Mouse (Mus musculus) intestine, embryonic 14.5 days (tissue): Measurements from ENCODE around the gene Trank1. TPM values are rescaled to one million over a fixed set of nuclear protein-coding genes. Genes with fewer than 3 reads are reported as not detected.

Source experiments
- ATAC-seq: fragments of 200-750 bp; cut with Nextera tagmentation; replicated peaks from 2 replicates; pipeline ENCODE4 v1.8.0; 2017; ENCODE audit warnings: low read depth, moderate number of reproducible peaks, moderate TSS enrichment, moderate library complexity; ENCODE audit not compliant: low FRiP score, low TSS enrichment
- DNase-seq: peaks from one replicate; pipeline ENCODE4 v3.0.0-alpha.2; 2018; ENCODE audit warnings: low spot score
- H3K27ac ChIP-seq: fragments of 300-500 bp; sonication (generic); 2 replicates; pipeline ENCODE4 v1.5.1; 2014; ENCODE audit warnings: low read depth, mild to moderate bottlenecking, control low read depth
- H3K27me3 ChIP-seq: fragments of 300-500 bp; sonication (generic); replicated peaks from 2 replicates; pipeline ENCODE4 v1.6.1; 2014; ENCODE audit warnings: low read length, control low read depth; ENCODE audit not compliant: control insufficient read depth, insufficient read depth
- H3K36me3 ChIP-seq: fragments of 300-500 bp; sonication (generic); 2 replicates; pipeline ENCODE4 v1.6.1; 2014; ENCODE audit warnings: low read length, control low read depth; ENCODE audit not compliant: control insufficient read depth, insufficient read depth
- H3K4me1 ChIP-seq: fragments of 300-500 bp; sonication (generic); replicated peaks from 2 replicates; pipeline ENCODE4 v1.6.1; 2014; ENCODE audit warnings: low read length, control low read depth, mixed read lengths; ENCODE audit not compliant: control insufficient read depth, insufficient read depth
- H3K4me2 ChIP-seq: fragments of 300-500 bp; sonication (generic); 2 replicates; pipeline ENCODE4 v1.6.1; 2014; ENCODE audit warnings: low read length
- H3K4me3 ChIP-seq: fragments of 300-500 bp; sonication (generic); 2 replicates; pipeline ENCODE4 v1.5.1; 2014; ENCODE audit warnings: low read depth, low read length, control low read depth, mixed read lengths
- H3K9ac ChIP-seq: fragments of 300-500 bp; sonication (generic); 2 replicates; pipeline ENCODE4 v1.6.1; 2014; ENCODE audit warnings: mild to moderate bottlenecking, low read length
- H3K9me3 ChIP-seq: fragments of 300-500 bp; sonication (generic); 2 replicates; pipeline ENCODE4 v1.6.1; 2016; ENCODE audit warnings: low read length, control low read depth; ENCODE audit not compliant: control insufficient read depth
- WGBS: fragments of 180-500 bp; shearing (Covaris S2); extraction: QIAGEN DNeasy Blood & Tissue Kit; methylation state at CpG from one replicate; pipeline ENCODE4 v1.1.7; 2014; 5-methylcytosine and 5-hydroxymethylcytosine counted together
- polyA plus RNA-seq: library from polyadenylated mRNA; unstranded; fragments of >200 nt; fragmentation: Nextera tagmentation; extraction: Ambion mirVana; gene quantifications from 2 replicates; pipeline ENCODE4 v1.2.1, GENCODE M21; 2014

The Trank1 gene
- polyA plus RNA-seq, 1 experiment from 2014 or later = 0.08 TPM

DNA sequence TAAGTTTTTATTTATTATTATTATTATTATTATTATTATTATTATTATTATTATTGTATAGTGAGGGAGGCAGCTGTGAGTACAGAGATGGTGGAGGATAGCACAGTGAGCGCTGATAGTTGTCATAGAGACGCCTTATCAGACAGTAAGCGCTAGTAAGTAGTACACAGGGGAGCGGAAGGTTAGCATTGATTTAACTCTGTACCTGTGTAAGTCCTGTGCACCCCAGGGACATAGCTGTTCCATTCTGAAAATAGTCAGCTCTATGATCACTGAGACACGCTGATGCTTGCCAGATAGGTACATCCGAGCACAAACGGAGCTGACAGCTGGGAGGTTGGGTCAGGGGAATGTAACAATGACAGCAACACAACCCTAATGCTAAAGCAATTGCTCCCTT is 39.7 kb downstream of the Trank1 start:
- WGBS = 69% methylated on average over 7 of the region's 7 CpGs
- H3K4me1 ChIP-seq = no peaks in the 10 kb centered on the region

DNA sequence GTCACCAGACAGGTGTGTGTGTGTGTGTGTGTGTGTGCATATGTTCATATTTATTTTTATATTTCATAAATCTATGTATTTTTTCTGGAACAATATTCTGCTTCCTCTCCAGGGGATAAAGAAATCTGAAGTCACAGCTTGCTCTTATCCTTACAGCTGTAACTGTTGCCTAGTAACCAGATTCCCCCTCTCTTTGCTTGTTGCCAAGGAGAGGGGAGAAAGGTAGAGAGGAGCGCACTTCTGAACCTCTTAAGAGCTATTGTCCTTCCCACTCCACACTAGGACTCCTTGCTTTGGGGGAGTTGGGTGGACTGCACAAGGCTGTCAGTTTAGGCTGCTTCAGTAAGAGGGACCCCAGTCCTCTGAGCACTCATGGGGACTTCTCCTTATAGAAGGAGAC is 40.1 kb downstream of the Trank1 start:
- Histone ChIP-seq H3K9me3 (no peaks in the 10 kb centered on the region), H3K9ac (no peak overlapping the region), H3K4me3 (no peak overlapping the region), H3K36me3 (no peaks in the 10 kb centered on the region), H3K27ac (no peak overlapping the region), H3K27me3 (no peaks in the 10 kb centered on the region), H3K4me2 (no peak overlapping the region), H3K4me1 (no peaks in the 10 kb centered on the region)
- no peak for ATAC-seq
- no peak for DNase-seq
- 43% methylated on average over 1 of the region's 1 CpGs for WGBS

More for the DNA sequence above, 39.7 kb downstream of the Trank1 start:
- no peaks in the 10 kb centered on the region for H3K9me3 ChIP-seq
- no peak overlapping the region for H3K4me2 ChIP-seq
- no peak overlapping the region for H3K27ac ChIP-seq
- no peak for ATAC-seq
- H3K36me3 ChIP-seq = no peaks in the 10 kb centered on the region
- DNase-seq = no peak
- no peak overlapping the region for H3K9ac ChIP-seq
- no peaks in the 10 kb centered on the region for H3K27me3 ChIP-seq
- H3K4me3 ChIP-seq = no peak overlapping the region

DNA sequence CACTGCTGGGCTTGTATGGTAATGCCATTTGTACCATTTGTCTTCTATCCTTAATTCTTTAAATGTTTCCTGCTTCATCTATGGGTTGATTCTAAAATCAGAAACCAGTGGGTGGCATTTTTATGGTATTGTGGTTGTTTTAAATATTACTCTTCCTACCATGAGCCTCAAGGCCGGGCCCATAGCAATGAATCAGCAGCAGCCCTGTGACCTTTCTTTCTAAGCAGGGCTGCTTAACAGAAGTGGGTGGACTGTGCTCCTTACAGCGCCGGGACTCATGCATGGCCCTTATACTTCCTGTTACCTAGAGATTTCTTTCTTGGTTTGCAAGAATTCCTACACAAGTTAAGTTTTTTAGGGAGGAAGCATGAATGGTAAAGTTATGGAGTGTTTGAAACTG is 41.1 kb downstream of the Trank1 start:
- no peaks in the 10 kb centered on the region for H3K27me3 ChIP-seq
- 73% methylated on average over 3 of the region's 3 CpGs for WGBS
- no peak overlapping the region for H3K4me3 ChIP-seq
- DNase-seq (no peak), ATAC-seq (no peak)
- no peak overlapping the region for H3K27ac ChIP-seq
- H3K9me3 ChIP-seq = no peaks in the 10 kb centered on the region
- no peak overlapping the region for H3K4me2 ChIP-seq
- no peaks in the 10 kb centered on the region for H3K4me1 ChIP-seq
- H3K9ac ChIP-seq = no peak overlapping the region
- H3K36me3 ChIP-seq = no peaks in the 10 kb centered on the region

DNA sequence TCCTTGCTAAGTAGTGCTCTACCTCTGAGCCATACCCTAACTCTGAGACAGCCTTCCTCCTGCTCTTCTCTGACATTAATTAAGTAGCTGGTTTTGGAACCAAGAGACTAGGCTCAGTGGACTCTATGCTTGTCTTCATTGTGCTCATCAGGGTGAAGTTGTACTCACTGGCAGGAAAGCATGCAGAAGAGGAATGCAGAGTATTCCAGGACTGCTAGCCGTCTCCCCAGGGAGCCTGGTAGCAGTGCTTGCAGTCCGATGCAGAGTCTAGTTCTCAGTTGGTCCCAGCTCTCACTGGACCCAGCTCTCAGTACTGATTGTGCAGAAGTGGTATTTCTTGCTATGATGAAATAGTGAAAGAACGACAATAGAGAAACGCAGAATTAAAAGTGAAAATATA is 43.5 kb downstream of the Trank1 start:
- H3K4me3 ChIP-seq = no peak overlapping the region
- no peak overlapping the region for H3K4me2 ChIP-seq
- no peaks in the 10 kb centered on the region for H3K27me3 ChIP-seq
- H3K36me3 ChIP-seq = no peaks in the 10 kb centered on the region
- H3K9ac ChIP-seq = no peak overlapping the region
- H3K27ac ChIP-seq = no peak overlapping the region
- ATAC-seq (no peak), DNase-seq (no peak)
- no peaks in the 10 kb centered on the region for H3K9me3 ChIP-seq
- WGBS = 49% methylated on average over 4 of the region's 4 CpGs
- H3K4me1 ChIP-seq = no peaks in the 10 kb centered on the region

DNA sequence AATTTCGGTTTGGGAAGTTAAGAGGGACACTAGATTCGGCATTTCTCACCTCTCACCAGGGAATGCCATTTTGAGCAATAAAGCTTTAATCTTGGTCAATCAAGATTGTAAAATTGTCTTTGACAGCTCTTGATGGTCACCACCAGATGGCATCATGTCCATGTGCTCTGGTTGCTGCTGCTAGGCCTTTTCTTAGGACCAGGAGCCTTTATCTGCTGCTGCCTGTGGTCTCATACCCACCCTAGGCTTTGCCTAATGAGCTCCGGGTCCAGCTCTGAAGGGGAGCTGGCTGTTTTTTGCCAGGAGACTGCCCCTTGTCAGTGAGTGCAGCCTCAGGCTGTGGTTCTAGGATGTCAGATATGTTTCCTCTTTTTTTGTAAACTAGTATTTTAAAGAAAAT is 44.8 kb downstream of the Trank1 start:
- WGBS = 26% methylated on average over 3 of the region's 3 CpGs
- DNase-seq (peak; percentile 54), ATAC-seq (no peak)
- Histone ChIP-seq H3K27me3 (no peaks in the 10 kb centered on the region), H3K4me3 (no peak overlapping the region), H3K27ac (no peak overlapping the region), H3K9ac (no peak overlapping the region), H3K4me2 (no peak overlapping the region), H3K4me1 (no peaks in the 10 kb centered on the region), H3K36me3 (no peaks in the 10 kb centered on the region), H3K9me3 (no peaks in the 10 kb centered on the region)

DNA sequence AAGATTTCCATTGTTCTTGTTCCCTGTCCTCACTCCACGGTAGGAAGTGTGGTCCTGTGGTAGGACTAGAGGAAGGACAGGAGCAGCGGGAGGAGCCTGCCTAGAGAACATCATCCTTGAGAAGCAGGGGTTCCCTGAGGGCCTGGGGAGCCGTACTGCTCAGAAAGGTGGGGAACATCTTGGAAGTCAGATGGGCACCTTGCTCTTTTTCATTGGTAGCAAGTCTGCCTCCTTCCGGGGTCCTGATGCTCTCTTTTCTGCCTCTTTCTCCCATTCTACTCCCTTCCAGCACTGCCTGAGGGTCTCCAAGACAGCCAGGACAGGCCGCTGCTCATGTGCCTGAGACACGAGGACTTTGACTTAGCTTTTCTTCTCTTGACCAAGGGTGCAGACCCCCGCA is 52.1 kb downstream of the Trank1 start:
- 64% methylated on average over 7 of the region's 7 CpGs for WGBS
- H3K36me3 ChIP-seq = no peaks in the 10 kb centered on the region
- no peak overlapping the region for H3K9ac ChIP-seq
- no peak for DNase-seq
- H3K4me1 ChIP-seq = no peaks in the 10 kb centered on the region
- no peak overlapping the region for H3K4me2 ChIP-seq
- H3K9me3 ChIP-seq = no peaks in the 10 kb centered on the region
- no peak overlapping the region for H3K27ac ChIP-seq
- no peaks in the 10 kb centered on the region for H3K27me3 ChIP-seq
- ATAC-seq = no peak
- H3K4me3 ChIP-seq = no peak overlapping the region

DNA sequence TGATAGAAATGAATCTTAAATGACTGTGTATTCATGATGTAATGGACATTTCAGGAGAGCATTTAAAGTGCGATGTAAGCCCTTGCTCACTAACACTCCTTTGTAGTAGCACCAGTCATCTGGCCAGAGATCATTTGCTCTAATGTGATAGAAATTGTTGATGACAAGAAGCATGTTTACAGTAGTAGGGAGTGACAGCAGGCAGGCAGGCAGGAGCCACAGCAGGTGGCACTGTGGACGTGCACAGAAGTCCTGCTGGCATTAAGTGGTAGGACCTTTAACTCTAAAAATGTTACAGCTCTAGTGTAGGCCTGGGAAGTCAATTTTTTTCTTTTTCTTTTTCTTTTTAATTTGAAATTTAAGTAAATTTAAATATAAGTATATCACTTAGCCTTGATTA is 56.2 kb downstream of the Trank1 start:
- 71% methylated on average over 2 of the region's 2 CpGs for WGBS
- ATAC-seq = no peak
- no peaks in the 10 kb centered on the region for H3K27me3 ChIP-seq

DNA sequence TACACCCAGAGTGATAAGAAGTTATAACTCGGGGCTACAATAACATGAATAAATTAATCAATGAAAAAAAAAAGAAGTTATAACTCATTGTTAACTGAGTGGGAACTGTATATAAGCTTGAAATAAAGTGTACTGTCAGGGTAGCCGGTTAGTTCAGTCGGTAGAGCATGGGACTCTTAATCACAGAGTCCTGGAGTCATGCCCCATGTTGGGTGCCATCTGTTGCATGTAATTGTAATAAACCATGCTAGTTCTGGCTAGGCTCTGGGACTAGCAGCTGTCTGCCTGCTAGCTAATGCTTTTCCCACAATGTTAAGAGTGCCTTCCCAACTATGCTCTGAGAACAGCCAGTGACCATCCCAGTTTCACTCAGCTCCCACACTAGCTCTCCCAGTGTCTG is 60.5 kb downstream of the Trank1 start:
- ATAC-seq (no peak), DNase-seq (no peak)
- WGBS = 85% methylated on average over 3 of the region's 3 CpGs
- H3K27ac ChIP-seq = no peak overlapping the region
- no peak overlapping the region for H3K4me2 ChIP-seq
- H3K4me1 ChIP-seq = no peaks in the 10 kb centered on the region
- H3K4me3 ChIP-seq = no peak overlapping the region
- H3K27me3 ChIP-seq = no peaks in the 10 kb centered on the region
- 0 out of 2 replicates have a peak, but pooled peaks cover 3% of the 10 kb centered on the region for H3K9me3 ChIP-seq
- H3K9ac ChIP-seq = no peak overlapping the region
- H3K36me3 ChIP-seq = no peaks in the 10 kb centered on the region

More for the DNA sequence above, 56.2 kb downstream of the Trank1 start:
- H3K27ac ChIP-seq = no peak overlapping the region
- H3K4me3 ChIP-seq = no peak overlapping the region
- no peaks in the 10 kb centered on the region for H3K36me3 ChIP-seq
- 0 out of 2 replicates have a peak, but pooled peaks cover 3% of the 10 kb centered on the region for H3K9me3 ChIP-seq
- no peaks in the 10 kb centered on the region for H3K4me1 ChIP-seq
- no peak for DNase-seq
- no peak overlapping the region for H3K4me2 ChIP-seq
- H3K9ac ChIP-seq = no peak overlapping the region

DNA sequence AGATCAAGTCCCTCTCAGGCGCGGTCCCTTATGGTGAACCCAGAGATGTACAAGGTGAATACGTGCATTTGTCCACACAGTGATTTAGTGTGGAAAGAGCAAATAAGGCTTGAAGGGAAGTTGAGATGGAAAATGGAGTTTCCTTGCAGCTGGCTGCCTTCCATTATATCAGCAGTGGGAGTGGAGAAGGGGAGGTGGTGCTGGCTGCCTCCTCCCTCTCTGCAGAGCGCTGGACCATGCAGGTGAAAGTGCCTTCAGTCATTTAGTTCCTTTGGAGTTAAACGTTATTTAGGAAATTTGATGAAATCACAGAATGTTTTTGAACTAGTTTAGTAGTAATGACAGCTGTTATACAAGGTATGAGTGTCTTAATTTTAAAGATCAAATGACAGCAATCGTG is 66.3 kb downstream of the Trank1 start:
- Histone ChIP-seq H3K4me1 (no peaks in the 10 kb centered on the region), H3K4me2 (no peak overlapping the region), H3K9me3 (no peaks in the 10 kb centered on the region), H3K9ac (no peak overlapping the region), H3K27me3 (no peaks in the 10 kb centered on the region), H3K4me3 (no peak overlapping the region), H3K27ac (no peak overlapping the region), H3K36me3 (no peaks in the 10 kb centered on the region)
- DNase-seq (no peak), ATAC-seq (no peak)
- 76% methylated on average over 6 of the region's 6 CpGs for WGBS
